Mouse (Mus musculus) CD4-positive, CD25-positive, alpha-beta regulatory T cell, adult 2 months (primary cell): ENCODE measurements at regions not wholly inside any gene's neighbourhood (a gene's known extent, or its start where the extent isn't known, plus 50 kb on each side); places are given as distances from the start of the nearest gene placed in this dataset.

Source experiments
- DNase-seq: peaks from one replicate; pipeline ENCODE4 v3.0.0-alpha.2; 2012; ENCODE audit warnings: low read depth, low spot score

DNA sequence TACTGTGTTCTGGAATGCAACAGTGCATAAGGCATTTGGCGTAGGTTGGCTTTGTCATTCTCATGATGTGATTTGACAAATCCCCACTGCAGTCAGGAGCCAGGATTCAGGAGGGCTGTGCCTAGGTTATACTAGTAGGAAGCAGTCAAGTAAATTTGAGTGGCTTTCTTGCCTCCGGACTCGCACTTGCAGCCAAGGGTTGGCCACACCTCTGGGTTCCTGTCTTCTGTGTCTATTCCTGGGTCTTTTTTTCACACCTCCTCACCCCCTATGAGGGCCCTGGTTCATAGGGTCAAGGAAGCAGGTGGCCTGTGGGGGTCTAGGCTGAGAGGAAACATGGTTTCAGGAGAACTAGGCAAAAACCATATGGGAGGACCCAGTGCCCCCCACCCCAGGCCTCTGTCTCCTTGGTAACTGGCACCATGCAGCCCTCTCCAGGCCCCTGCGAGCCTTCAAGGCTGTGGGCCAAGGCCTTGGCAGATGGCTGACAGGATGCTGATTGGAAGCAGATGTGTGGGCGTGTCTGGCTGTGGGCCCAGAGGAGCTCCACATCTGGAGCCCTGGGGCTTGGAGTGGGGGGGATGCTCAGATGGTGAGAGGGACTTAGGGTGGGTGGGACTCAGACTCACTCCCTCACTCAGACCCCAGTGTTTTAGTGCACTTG, 195.7 kb downstream of the Rgs3 start:
- DNase-seq, result peak; percentile 44

GRCm38 (mm10) chr4:62756721-62757206, 197.1 kb downstream of the Rgs3 start:
- DNase-seq, result peak; percentile 78

GRCm38 (mm10) chr4:62760748-62761604, 201.3 kb downstream of the Rgs3 start:
- no peak for DNase-seq

DNA sequence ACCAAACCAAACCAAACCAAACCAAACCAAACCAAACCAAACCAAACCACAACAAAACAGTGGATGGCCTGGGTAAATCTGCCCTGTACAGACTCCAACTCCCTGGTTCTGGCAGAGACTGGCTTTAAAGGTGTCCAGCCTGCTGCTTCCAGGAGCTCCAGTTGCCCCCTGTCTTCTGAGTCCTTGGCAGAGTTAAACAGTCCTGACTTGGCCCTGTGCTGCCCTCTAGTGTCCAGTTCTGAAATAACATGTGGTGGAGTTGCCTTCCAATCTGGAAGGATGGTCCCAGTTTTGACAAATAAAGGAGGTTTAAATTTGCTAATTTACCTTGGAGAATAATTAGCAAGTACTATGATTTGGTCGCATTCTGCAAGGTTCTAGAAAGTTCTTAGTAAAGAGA, 202.0 kb downstream of the Rgs3 start:
- DNase-seq, result peak; percentile 86

- DNase-seq, result peak; percentile 89
Measured at GRCm38 (mm10) chr4:62763990-62764389, 201.4 kb upstream of the Zfp618 start.

GRCm38 (mm10) chr4:62769469-62770234, 195.7 kb upstream of the Zfp618 start:
- DNase-seq, result no peak

DNA sequence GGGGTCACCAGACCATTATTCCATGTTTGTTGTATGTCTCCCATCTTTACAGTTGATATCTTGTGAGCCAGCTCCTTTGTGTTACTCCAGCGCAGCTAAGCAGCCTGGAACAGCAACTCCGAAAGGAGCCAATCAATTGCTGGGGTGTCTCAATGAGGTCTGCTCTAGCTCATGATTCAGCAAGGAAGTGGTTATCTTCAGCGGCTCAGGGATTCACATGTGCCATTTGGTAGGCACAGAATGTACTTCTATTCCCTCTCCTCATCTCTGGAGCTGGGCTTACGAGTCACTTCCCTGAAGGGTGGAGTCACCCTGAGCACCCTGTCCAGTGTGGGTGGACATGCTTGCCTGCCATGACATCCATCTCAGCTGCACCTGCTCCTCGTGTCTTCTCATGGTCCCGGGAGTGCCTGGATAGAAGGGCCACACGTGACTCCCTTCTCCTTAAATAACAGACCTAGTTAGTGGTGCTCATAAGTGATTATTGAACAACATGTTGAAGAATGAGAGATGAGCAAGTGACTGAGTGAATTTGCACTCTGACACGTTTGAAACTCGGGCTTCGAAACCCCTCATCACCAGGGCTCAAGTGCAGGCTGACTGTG, 190.3 kb upstream of the Zfp618 start:
- no peak for DNase-seq

DNA sequence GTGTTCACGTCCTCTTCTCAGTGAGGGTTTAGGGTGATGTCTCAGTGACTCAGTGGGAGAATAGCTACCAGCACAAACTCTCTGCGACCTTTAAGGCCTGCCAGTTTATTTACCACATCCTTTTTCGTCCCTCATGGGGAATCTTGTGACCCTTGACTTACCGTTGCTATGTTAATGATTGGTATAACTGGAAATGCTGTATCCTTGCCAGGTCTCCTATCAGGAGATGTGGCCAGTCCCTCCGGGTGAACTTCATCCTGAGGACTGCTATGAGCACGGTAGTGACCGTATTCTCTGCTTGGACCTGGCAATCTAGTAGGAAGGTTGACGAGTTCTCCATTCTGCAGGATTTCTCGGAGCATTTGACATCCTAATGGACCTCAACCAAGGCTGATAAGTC, 188.5 kb upstream of the Zfp618 start:
- no peak for DNase-seq

GRCm38 (mm10) chr4:62777436-62777835, 187.9 kb upstream of the Zfp618 start:
- no peak for DNase-seq

- DNase-seq, result no peak
Measured at GRCm38 (mm10) chr4:62778621-62779020, 186.8 kb upstream of the Zfp618 start.

- peak; percentile 92 for DNase-seq
Measured at GRCm38 (mm10) chr4:62780409-62780808, 185.0 kb upstream of the Zfp618 start.

DNA sequence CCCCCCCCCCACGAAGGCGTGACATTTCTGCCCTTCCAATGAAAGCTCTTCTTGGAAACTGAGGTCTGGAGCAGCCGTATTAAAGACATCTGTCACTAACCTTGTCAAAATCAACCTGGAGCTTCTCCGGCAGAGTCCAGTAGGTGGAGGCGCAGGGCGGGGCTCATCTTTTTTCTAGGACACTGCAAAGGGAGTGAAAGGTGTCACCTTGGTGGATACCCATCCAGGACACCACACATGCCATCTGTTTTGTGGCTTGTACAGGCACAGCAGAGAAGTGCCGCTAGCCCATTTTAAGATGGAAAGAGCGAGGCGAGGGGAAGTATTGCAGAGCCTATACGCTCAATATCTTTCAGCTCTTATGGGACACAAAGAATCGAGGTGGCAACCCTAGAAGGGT, 184.5 kb upstream of the Zfp618 start:
- no peak for DNase-seq

GRCm38 (mm10) chr4:62781309-62781800, 184.0 kb upstream of the Zfp618 start:
- DNase-seq, result no peak

- no peak for DNase-seq
Measured at GRCm38 (mm10) chr4:62785711-62786110, 179.7 kb upstream of the Zfp618 start.

- no peak for DNase-seq
Measured at GRCm38 (mm10) chr4:62789696-62790095, 175.7 kb upstream of the Zfp618 start.

DNA sequence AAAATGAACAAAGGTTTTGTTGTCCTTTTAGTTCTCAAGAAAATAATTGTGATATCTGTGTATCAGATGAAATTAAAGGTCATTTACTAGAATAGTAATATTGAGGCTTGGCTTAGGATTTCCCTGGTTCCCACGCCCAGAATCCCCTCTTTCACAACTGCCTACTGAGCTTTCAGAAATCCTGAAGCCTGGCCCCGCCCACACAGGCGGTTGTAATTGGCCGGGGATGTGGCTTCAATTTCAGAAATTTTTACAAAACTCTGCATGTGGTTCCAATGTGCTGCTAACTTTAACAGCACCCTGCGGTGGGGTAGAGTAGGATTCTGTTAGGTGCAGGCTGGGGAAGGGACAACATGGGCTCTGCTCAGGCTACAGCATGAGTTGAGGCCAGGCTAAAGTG, 171.8 kb upstream of the Zfp618 start:
- DNase-seq, result peak; percentile 18

GRCm38 (mm10) chr4:62795538-62795937, 169.8 kb upstream of the Zfp618 start:
- peak; percentile 30 for DNase-seq

- no peak for DNase-seq
Measured at GRCm38 (mm10) chr4:62799923-62800322, 165.4 kb upstream of the Zfp618 start.

DNA sequence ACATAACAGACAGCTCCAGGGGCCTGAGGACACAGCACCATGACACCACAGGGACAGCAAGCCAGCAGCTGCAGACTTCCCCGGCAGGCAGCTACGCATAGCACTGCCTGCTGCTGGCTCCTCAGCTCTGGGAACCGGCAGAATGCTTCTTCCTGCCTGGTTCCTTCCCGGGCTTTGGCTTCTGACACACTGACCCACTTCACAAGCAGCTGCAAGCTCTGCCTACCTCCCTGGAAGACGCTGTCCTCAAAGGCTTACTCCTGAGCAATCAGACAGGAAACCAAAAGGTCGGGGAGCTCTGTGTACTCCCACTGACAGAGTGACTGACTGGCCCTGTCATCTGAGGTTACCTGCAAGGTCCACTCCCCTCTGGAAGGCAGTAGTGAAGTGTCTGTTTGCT, 159.5 kb upstream of the Zfp618 start:
- peak; percentile 53 for DNase-seq

GRCm38 (mm10) chr4:62806786-62807185, 158.6 kb upstream of the Zfp618 start:
- DNase-seq, result peak; percentile 74

GRCm38 (mm10) chr4:62807926-62808552, 157.3 kb upstream of the Zfp618 start:
- peak; percentile 37 for DNase-seq
